Mouse (Mus musculus) CH12.LX (cell line): ENCODE measurements around the gene Gm38392. TPM values are rescaled to one million over a fixed set of nuclear protein-coding genes. Genes with fewer than 3 reads are reported as not detected.

ENCODE experiments used
- DNase-seq: peaks from one replicate; pipeline ENCODE4 v3.0.0-alpha.2; 2013; ENCODE audit errors: extremely low read depth
- H3K27ac ChIP-seq: 2 replicates; pipeline ENCODE4 v1.5.1; 2012; ENCODE audit warnings: low read depth, mild to moderate bottlenecking, control low read depth, moderate library complexity; ENCODE audit not compliant: insufficient read depth
- H3K27me3 ChIP-seq: replicated peaks from 2 replicates; pipeline ENCODE3; 2012; ENCODE audit warnings: inconsistent platforms
- H3K36me3 ChIP-seq, 2 experiments: replicated peaks in 1 of 2; 2 replicates each; pipeline versions ENCODE3 to v1.6.1; 2012; ENCODE audit warnings: inconsistent platforms in 1 of 2, low read length in 1 of 2, mild to moderate bottlenecking in 1 of 2, mixed read lengths in 1 of 2, moderate library complexity in 1 of 2; ENCODE audit not compliant: control insufficient read depth in 1 of 2, insufficient read depth in 1 of 2
- H3K4me1 ChIP-seq, 2 experiments: 2 replicates each; pipeline ENCODE4 v1.6.1; 2012; ENCODE audit warnings: inconsistent platforms in 1 of 2, moderate library complexity in 1 of 2; ENCODE audit not compliant: insufficient read depth in 2 of 2, control insufficient read depth in 1 of 2
- H3K4me2 ChIP-seq: 2 replicates; pipeline ENCODE4 v1.6.1; 2012; ENCODE audit warnings: low read depth, mild to moderate bottlenecking, control low read depth; ENCODE audit not compliant: poor library complexity, insufficient read depth, severe bottlenecking
- H3K4me3 ChIP-seq, 3 experiments: fragments of 150-350 bp in 1 of 3; sonication (generic) in 1 of 3; replicated peaks in 1 of 3; 2 replicates each; pipeline versions ENCODE3 to v1.5.1; 2011 to 2012; ENCODE audit warnings: low read depth in 2 of 3, low read length in 2 of 3, mild to moderate bottlenecking in 2 of 3, moderate library complexity in 2 of 3, control low read depth in 1 of 3, improper control_type of control experiment in 1 of 3, inconsistent platforms in 1 of 3, mixed read lengths in 1 of 3; ENCODE audit not compliant: poor library complexity in 1 of 3
- H3K79me2 ChIP-seq: replicated peaks from 2 replicates; pipeline ENCODE4 v1.6.1; 2012; ENCODE audit warnings: mild to moderate bottlenecking, moderate library complexity; ENCODE audit not compliant: control insufficient read depth, poor library complexity, insufficient read depth, severe bottlenecking; ENCODE audit errors: extremely low read depth
- H3K9ac ChIP-seq: 2 replicates; pipeline ENCODE4 v1.6.1; 2012; ENCODE audit warnings: low read depth, mild to moderate bottlenecking, control low read depth, moderate library complexity; ENCODE audit not compliant: insufficient read depth
- H3K9me3 ChIP-seq: replicated peaks from 2 replicates; pipeline ENCODE3; 2012; ENCODE audit warnings: low read length, inconsistent platforms, mixed read lengths
- EP300 ChIP-seq: IDR thresholded peaks from 2 replicates; pipeline ENCODE4 v1.6.1; 2011; ENCODE audit warnings: low read length, improper control_type of control experiment
- ETS1 ChIP-seq: conservative IDR thresholded peaks from 2 replicates; pipeline ENCODE4 v1.6.1; 2012; ENCODE audit warnings: low read depth, mild to moderate bottlenecking, inconsistent platforms, low read length, improper control_type of control experiment, moderate library complexity
- HCFC1 ChIP-seq: IDR thresholded peaks from 2 replicates; pipeline ENCODE4 v1.6.1; 2012; ENCODE audit warnings: low read depth, mild to moderate bottlenecking, inconsistent platforms, low read length, improper control_type of control experiment
- KAT2A ChIP-seq: IDR thresholded peaks from 2 replicates; pipeline ENCODE4 v1.6.1; 2012; ENCODE audit warnings: low read length, improper control_type of control experiment, inconsistent platforms; ENCODE audit not compliant: insufficient replicate concordance
- MAFK ChIP-seq: IDR thresholded peaks from 2 replicates; pipeline ENCODE4 v1.6.1; 2011; ENCODE audit warnings: low read length, improper control_type of control experiment; ENCODE audit not compliant: insufficient replicate concordance
- NRF1 ChIP-seq: IDR thresholded peaks from 2 replicates; pipeline ENCODE4 v1.6.1; 2014; ENCODE audit warnings: low read depth, mild to moderate bottlenecking, inconsistent platforms, low read length, improper control_type of control experiment, moderate library complexity
- SMC3 ChIP-seq: IDR thresholded peaks from 2 replicates; pipeline ENCODE4 v1.6.1; 2011; ENCODE audit warnings: low read depth, low read length, improper control_type of control experiment
- USF1 ChIP-seq: IDR thresholded peaks from 2 replicates; pipeline ENCODE4 v1.6.1; 2014; ENCODE audit warnings: low read depth, mild to moderate bottlenecking, inconsistent platforms, low read length, improper control_type of control experiment
- ZNF384 ChIP-seq: IDR thresholded peaks from 2 replicates; pipeline ENCODE4 v1.6.1; 2012; ENCODE audit warnings: low read depth, low read length, improper control_type of control experiment, inconsistent platforms
- dilution Hi-C: fragments of 300-500 bp; cut with MboI; formaldehyde crosslinking; loops from 2 replicates; pipeline ENCODE4 v1.14.3; 2020; ENCODE audit warnings: low sequenced_read_pairs; ENCODE audit not compliant: extremely low pct_unique_long_range_greater_than_20kb, extremely low pct_ligation_motif_present
- in situ Hi-C: fragments of 300-500 bp; cut with MboI; formaldehyde crosslinking; loops from 3 replicates; pipeline ENCODE4 v1.14.3; 2019; ENCODE audit warnings: low sequenced_read_pairs, low pct_ligation_motif_present, low pct_unique_long_range_greater_than_20kb, mixed read lengths
- polyA plus RNA-seq: library from polyadenylated mRNA; unstranded; fragments of >175 nt; gene quantifications from 2 replicates; pipeline ENCODE4 v1.2.1, GENCODE M21; 2012; ENCODE audit warnings: low read depth; ENCODE audit not compliant: insufficient read length
- total RNA-seq, 2 experiments: library from RNA; depleted of rRNA; stranded (reverse); fragments of 300-350 nt in 1 of 2; fragments of >200 nt in 1 of 2; gene quantifications; 2 replicates each; pipeline ENCODE4 v1.2.3; 2012 to 2014

The Gm38392 gene
- total and polyA plus RNA-seq, 3 experiments = not detected

DNA sequence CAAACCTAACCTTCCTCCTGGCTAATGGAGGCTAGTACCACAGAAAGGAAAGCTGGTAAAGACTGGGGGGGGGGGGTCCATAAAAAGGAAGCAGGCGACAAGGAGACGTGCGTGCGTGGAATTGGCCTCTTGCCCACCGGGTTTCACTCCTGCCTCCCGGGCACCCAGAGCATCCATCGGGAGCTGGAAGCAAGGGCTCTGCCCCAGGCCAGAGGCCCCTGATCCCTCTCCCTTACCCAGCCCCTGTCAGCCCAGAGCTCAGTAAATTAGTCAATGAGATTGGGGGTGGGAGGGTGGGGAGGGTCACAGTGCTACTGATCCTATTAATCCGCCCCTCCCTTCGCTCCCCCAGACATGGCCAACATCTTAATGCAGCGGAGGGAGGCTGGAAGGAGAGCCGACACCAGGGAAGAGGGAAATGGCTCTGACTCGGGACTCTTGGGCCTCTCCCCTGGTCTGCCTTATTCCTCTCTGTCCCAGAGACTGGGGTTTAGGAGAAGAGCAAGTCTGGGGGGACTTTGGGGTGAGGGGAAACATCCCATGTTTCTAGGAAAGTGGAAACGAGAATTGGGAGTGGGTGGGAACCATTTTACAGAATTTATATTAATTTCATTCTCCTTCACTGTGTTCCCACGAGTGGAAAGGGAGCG is 79.4 kb downstream of the Gm38392 start:
- TF ChIP-seq ETS1 = no peak
- Histone ChIP-seq H3K79me2 (no peaks in the 10 kb centered on the region), H3K4me2 (no peak overlapping the region), H3K4me1 (no peaks in the 10 kb centered on the region), H3K9me3 (no peaks in the 10 kb centered on the region), H3K27me3 (peaks cover 100% of the 10 kb centered on the region), H3K36me3 (no peaks in the 10 kb centered on the region), H3K27ac (no peak overlapping the region), H3K4me3 (no peak overlapping the region), H3K9ac (no peak overlapping the region)
- dilution Hi-C loops (no loop called here), in situ Hi-C loops (no loop called here)
- DNase-seq = no peak

- H3K4me3 ChIP-seq = no peak overlapping the region
- H3K27me3 ChIP-seq = peaks cover 100% of the 10 kb centered on the region
- H3K36me3 ChIP-seq = no peaks in the 10 kb centered on the region
- H3K9ac ChIP-seq = no peak overlapping the region
- no peak overlapping the region for H3K27ac ChIP-seq
- in situ Hi-C loops (no loop called here), dilution Hi-C loops (no loop called here)
- H3K4me2 ChIP-seq = no peak overlapping the region
- no peak for TF ChIP-seq ZNF384
- no peak for TF ChIP-seq HCFC1
- TF ChIP-seq SMC3 = no peak
- no peak for TF ChIP-seq MAFK
- TF ChIP-seq KAT2A = no peak
- TF ChIP-seq NRF1 = no peak
- no peak for TF ChIP-seq ETS1
- no peak for TF ChIP-seq USF1
- H3K79me2 ChIP-seq = no peaks in the 10 kb centered on the region
- DNase-seq = no peak
- H3K4me1 ChIP-seq = no peaks in the 10 kb centered on the region
- H3K9me3 ChIP-seq = no peaks in the 10 kb centered on the region
Observed at GRCm38 (mm10) chr3:88206901-88207371, 80.1 kb downstream of the Gm38392 start.

DNA sequence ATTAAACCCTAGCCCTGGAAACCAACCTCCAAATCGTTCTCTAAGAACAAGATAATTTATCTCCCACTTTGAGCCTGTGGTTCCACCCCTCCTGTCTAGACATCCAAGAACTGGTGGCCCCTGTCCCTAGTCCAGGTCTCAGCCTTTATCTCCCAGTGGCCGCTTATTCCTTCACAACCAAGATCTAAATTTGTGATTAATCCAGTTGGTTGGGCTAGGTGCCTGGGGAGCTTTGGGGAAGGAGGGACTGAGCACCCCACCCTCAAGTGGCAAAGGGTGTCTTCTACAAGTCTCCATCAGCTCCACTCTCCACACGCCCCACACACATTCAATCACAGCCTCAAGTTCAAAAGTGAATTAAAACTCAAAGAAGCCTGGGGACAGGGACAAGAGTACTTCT is 80.5 kb downstream of the Gm38392 start:
- no peaks in the 10 kb centered on the region for H3K79me2 ChIP-seq
- no peak overlapping the region for H3K4me2 ChIP-seq
- dilution Hi-C loops = no loop called here
- peaks cover 100% of the 10 kb centered on the region for H3K27me3 ChIP-seq
- H3K27ac ChIP-seq = no peak overlapping the region
- TF ChIP-seq EP300 = no peak
- H3K9ac ChIP-seq = no peak overlapping the region
- H3K4me1 ChIP-seq = no peaks in the 10 kb centered on the region
- no peak for DNase-seq
- no peaks in the 10 kb centered on the region for H3K9me3 ChIP-seq
- H3K4me3 ChIP-seq = no peak overlapping the region
- in situ Hi-C loops = no loop called here
- H3K36me3 ChIP-seq = no peaks in the 10 kb centered on the region
